Mouse (Mus musculus): Measurements from ENCODE around the gene Akna. TPM values are rescaled to one million over a fixed set of nuclear protein-coding genes. Genes with fewer than 3 reads are reported as not detected.

Akna gene
- polyA plus RNA-seq, 1 experiment from 2014 or later: 16.8 TPM

GRCm38 (mm10) chr4:63430357-63430756, 27.2 kb upstream of the Akna start:
- Histone ChIP-seq H3K9me3 (no peaks in the 10 kb centered on the region), H3K36me3 (peaks cover 26% of the 10 kb centered on the region), H3K4me1 (peaks cover 9% of the 10 kb centered on the region; the same call in 1 of the 2 replicates), H3K27ac (replicated peaks) (no peak overlapping the region), H3K27me3 (no peaks in the 10 kb centered on the region), H3K4me2 (replicated peaks) (no peak overlapping the region), H3K9ac (replicated peaks) (no peak overlapping the region), H3K4me3 (no peak overlapping the region)
- WGBS: 40% methylated on average over 3 of the region's 3 CpGs
- ATAC-seq (ENCODE audit: low FRiP score, low read depth): no peak

- 72% methylated on average over 8 of the region's 8 CpGs for WGBS
- Histone ChIP-seq H3K4me3 (no peak overlapping the region), H3K27me3 (no peaks in the 10 kb centered on the region; the same call in 1 of the 2 replicates), H3K4me1 (peaks cover 9% of the 10 kb centered on the region; the same call in 1 of the 2 replicates), H3K27ac (replicated peaks) (no peak overlapping the region), H3K9ac (replicated peaks) (no peak overlapping the region), H3K4me2 (replicated peaks) (no peak overlapping the region), H3K9me3 (no peaks in the 10 kb centered on the region), H3K36me3 (0 out of 2 replicates have a peak, but pooled peaks cover under 1% of the 10 kb centered on the region)
- no peak for ATAC-seq (ENCODE audit: low FRiP score, low read depth)
Observed at GRCm38 (mm10) chr4:63426308-63426707, 23.2 kb upstream of the Akna start.

DNA sequence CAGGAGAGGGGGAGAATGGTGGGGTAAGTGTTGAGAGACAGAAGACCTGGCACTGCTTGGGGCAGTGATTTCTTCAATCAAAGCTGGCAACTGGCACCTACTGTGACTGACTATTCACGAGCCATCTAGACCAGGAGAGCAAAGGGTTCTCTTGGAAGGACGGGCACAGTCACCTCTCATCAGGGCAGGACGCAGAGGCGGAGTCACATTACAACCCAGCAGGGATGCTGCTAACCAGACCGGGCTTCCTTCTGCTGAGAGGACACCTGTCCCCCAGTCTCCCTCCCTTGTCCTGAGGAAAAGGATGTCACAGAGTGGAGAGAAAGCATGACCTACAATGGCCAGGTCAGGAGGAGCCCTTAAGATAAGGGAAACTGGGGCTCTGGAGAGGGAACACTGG, 20.7 kb upstream of the Akna start:
- Histone ChIP-seq H3K4me2 (replicated peaks) (no peak overlapping the region), H3K36me3 (no peaks in the 10 kb centered on the region), H3K4me1 (peaks cover 9% of the 10 kb centered on the region), H3K9ac (replicated peaks) (no peak overlapping the region), H3K27me3 (no peaks in the 10 kb centered on the region; the same call in 1 of the 2 replicates), H3K27ac (replicated peaks) (no peak overlapping the region), H3K9me3 (no peaks in the 10 kb centered on the region), H3K4me3 (no peak overlapping the region)
- 37% methylated on average over 5 of the region's 5 CpGs for WGBS
- ATAC-seq (ENCODE audit: low FRiP score, low read depth): no peak

GRCm38 (mm10) chr4:63423231-63423630, 20.1 kb upstream of the Akna start:
- Histone ChIP-seq H3K4me2 (replicated peaks) (no peak overlapping the region), H3K36me3 (no peaks in the 10 kb centered on the region), H3K9me3 (no peaks in the 10 kb centered on the region), H3K4me3 (no peak overlapping the region), H3K27me3 (no peaks in the 10 kb centered on the region; the same call in 1 of the 2 replicates), H3K9ac (replicated peaks) (no peak overlapping the region), H3K27ac (replicated peaks) (no peak overlapping the region), H3K4me1 (peaks cover 9% of the 10 kb centered on the region)
- ATAC-seq (ENCODE audit: low FRiP score, low read depth): no peak
- 75% methylated on average over 1 of the region's 1 CpGs for WGBS

DNA sequence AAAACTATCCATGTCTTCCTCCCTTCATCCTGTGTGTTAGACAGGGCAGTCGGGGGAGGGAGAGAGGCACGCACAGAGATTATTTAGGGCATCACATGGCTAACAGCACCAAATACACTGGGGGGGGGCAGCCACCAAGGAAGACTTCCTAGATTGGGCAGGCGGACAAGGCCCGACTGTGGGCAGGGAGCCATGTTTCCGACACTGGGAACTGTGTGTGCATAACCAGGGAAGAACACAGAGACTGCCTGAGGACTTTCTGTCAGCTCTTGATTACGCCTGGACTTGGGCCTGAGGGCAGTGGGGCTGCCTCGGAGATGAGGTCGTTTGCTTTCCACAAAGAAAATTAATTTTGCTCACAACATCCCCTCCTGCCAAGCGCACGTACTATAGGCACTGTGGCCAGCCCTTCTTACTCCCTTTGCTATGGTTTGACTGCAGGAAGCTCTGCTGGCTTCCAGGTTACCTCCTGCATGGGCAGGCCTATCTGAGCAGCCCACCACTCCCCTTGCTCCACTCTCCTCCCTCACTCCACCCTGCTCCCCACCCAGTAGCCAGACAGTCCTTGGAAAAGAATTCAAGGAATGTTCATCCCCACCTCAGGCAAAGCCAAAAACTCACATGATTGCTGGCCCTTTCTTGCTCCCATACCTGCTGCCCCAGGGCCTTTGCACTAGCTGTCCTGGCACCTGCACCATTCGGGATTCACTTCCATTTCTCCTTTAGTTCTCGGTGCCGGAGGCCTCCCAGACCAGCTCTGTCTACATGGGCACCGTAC, 17.2 kb upstream of the Akna start:
- Histone ChIP-seq H3K9me3 (no peaks in the 10 kb centered on the region), H3K4me2 (replicated peaks) (no peak overlapping the region), H3K36me3 (0 out of 2 replicates have a peak, but pooled peaks cover 4% of the 10 kb centered on the region), H3K27ac (replicated peaks) (no peak overlapping the region), H3K27me3 (no peaks in the 10 kb centered on the region; the same call in 1 of the 2 replicates), H3K4me1 (peaks cover 15% of the 10 kb centered on the region), H3K9ac (replicated peaks) (no peak overlapping the region), H3K4me3 (no peak overlapping the region)
- no peak for ATAC-seq (ENCODE audit: low FRiP score, low read depth)
- 76% methylated on average over 14 of the region's 14 CpGs for WGBS

GRCm38 (mm10) chr4:63418270-63418669, 15.1 kb upstream of the Akna start:
- 83% methylated on average over 11 of the region's 11 CpGs for WGBS
- Histone ChIP-seq H3K36me3 (0 out of 2 replicates have a peak, but pooled peaks cover 4% of the 10 kb centered on the region), H3K27me3 (no peaks in the 10 kb centered on the region), H3K9me3 (no peaks in the 10 kb centered on the region), H3K9ac (replicated peaks) (no peak overlapping the region), H3K4me1 (peaks cover 15% of the 10 kb centered on the region), H3K4me2 (replicated peaks) (no peak overlapping the region), H3K4me3 (no peak overlapping the region), H3K27ac (replicated peaks) (no peak overlapping the region)
- ATAC-seq (ENCODE audit: low FRiP score, low read depth): no peak; the same call in 1 of the 2 replicates

- Histone ChIP-seq H3K4me3 (no peak overlapping the region), H3K27me3 (no peaks in the 10 kb centered on the region), H3K4me1 (peaks cover 15% of the 10 kb centered on the region), H3K9me3 (no peaks in the 10 kb centered on the region), H3K9ac (replicated peaks) (no peak overlapping the region), H3K36me3 (0 out of 2 replicates have a peak, but pooled peaks cover 4% of the 10 kb centered on the region), H3K27ac (replicated peaks) (0 out of 2 replicates have a peak overlapping the region, but pooled peaks have one; percentile 3), H3K4me2 (replicated peaks) (no peak overlapping the region)
- ATAC-seq (ENCODE audit: low FRiP score, low read depth): peak; percentile 77
- 18% methylated on average over 9 of the region's 9 CpGs for WGBS
Observed at GRCm38 (mm10) chr4:63417318-63417957, 14.3 kb upstream of the Akna start.

DNA sequence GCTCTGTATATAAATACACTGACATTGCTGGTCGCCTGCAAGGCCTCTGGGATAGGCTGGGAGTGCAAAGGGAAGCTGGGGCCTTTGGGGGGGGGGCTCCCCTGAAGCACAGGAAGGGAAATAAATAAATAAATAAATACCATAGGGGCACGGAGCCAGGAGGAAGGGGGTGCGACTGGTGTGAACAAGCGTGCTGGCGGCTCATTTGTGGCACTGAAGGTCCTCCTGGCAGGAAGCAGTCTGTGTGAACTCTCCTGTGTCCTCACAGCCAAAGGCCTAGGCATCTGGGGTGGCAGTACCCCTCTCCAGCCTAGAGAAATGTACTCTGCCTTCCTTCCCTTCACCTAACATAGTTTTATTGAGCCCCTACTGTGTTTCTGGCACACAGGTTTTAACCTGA, 11.8 kb upstream of the Akna start:
- H3K4me1 ChIP-seq: peaks cover 10% of the 10 kb centered on the region
- H3K9ac ChIP-seq (replicated peaks): no peak overlapping the region
- WGBS: 86% methylated on average over 5 of the region's 5 CpGs
- ATAC-seq (ENCODE audit: low FRiP score, low read depth): no peak
- H3K36me3 ChIP-seq: 0 out of 2 replicates have a peak, but pooled peaks cover 4% of the 10 kb centered on the region
- H3K9me3 ChIP-seq: no peaks in the 10 kb centered on the region
- no peak overlapping the region for H3K4me3 ChIP-seq
- no peak overlapping the region for H3K4me2 ChIP-seq (replicated peaks)
- peaks cover 5% of the 10 kb centered on the region; the same call in 1 of the 2 replicates for H3K27me3 ChIP-seq
- H3K27ac ChIP-seq (replicated peaks): no peak overlapping the region

- Histone ChIP-seq H3K9me3 (no peaks in the 10 kb centered on the region), H3K9ac (replicated peaks) (0 out of 2 replicates have a peak overlapping the region, but pooled peaks have one; percentile 2), H3K27me3 (peaks cover 5% of the 10 kb centered on the region; the same call in 1 of the 2 replicates), H3K4me1 (peaks cover 22% of the 10 kb centered on the region), H3K4me2 (replicated peaks) (peak overlapping the region; percentile 85; the same call in 1 of the 2 replicates), H3K27ac (replicated peaks) (no peak overlapping the region), H3K36me3 (0 out of 2 replicates have a peak, but pooled peaks cover 4% of the 10 kb centered on the region), H3K4me3 (no peak overlapping the region)
- ATAC-seq (ENCODE audit: low FRiP score, low read depth): no peak
- whole genome bisulfite sequencing: 72% methylated on average over 5 of the region's 5 CpGs
Observed at GRCm38 (mm10) chr4:63411222-63411621, 8.1 kb upstream of the Akna start.

- peak overlapping the region; percentile 73 for H3K27ac ChIP-seq (replicated peaks)
- H3K4me3 ChIP-seq: peak overlapping the region; percentile 56
- H3K27me3 ChIP-seq: peaks cover 5% of the 10 kb centered on the region; the same call in 1 of the 2 replicates
- peak overlapping the region; percentile 48 for H3K9ac ChIP-seq (replicated peaks)
- no peaks in the 10 kb centered on the region for H3K9me3 ChIP-seq
- WGBS: under 1% methylated on average over 19 of the region's 19 CpGs
- H3K36me3 ChIP-seq: no peaks in the 10 kb centered on the region
- H3K4me1 ChIP-seq: peaks cover 28% of the 10 kb centered on the region
- ATAC-seq (ENCODE audit: low FRiP score, low read depth): peak; percentile 91
- H3K4me2 ChIP-seq (replicated peaks): peak overlapping the region; percentile 85
Observed at GRCm38 (mm10) chr4:63410583-63410934, 7.4 kb upstream of the Akna start.

DNA sequence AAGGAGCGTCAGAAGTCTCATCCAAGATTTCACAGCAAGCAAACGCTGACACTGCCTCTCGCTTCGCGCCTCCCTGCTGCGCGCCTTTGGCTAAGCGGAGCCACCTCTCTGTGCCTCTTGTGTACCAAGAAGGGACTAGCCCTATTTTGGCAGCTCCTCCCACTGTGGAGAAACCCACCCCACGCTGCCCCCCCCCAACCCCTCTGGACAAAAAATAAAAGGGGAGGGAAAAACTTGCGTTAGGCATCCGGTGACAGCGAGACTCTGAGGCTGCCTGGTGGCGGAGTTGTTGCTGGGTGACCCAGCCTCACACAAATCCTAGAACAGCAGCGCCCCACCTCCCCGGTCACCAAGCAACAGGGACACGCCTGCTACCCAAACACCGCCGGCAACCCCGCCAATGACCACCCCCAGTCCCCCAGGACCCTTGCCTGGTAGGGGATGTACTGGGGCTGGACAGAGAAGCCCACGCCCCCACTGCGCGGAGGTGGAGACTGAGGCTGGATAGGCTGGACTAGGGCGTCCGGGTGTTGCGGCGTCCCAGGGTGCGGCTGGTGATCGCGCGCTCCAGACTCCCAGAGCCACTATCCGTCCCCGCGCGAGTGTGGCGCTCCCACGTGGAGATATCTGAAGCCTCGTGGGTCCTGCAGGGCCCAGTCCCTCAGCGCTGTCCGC, 6.9 kb upstream of the Akna start:
- peak overlapping the region; percentile 48 for H3K9ac ChIP-seq (replicated peaks)
- H3K9me3 ChIP-seq: no peaks in the 10 kb centered on the region
- WGBS: 0% methylated on average over 39 of the region's 39 CpGs
- peaks cover 5% of the 10 kb centered on the region; the same call in 1 of the 2 replicates for H3K27me3 ChIP-seq
- peak overlapping the region; percentile 73 for H3K27ac ChIP-seq (replicated peaks)
- peaks cover 33% of the 10 kb centered on the region for H3K4me1 ChIP-seq
- H3K36me3 ChIP-seq: no peaks in the 10 kb centered on the region
- ATAC-seq (ENCODE audit: low FRiP score, low read depth): peak; percentile 83
- peak overlapping the region; percentile 56 for H3K4me3 ChIP-seq
- peak overlapping the region; percentile 85 for H3K4me2 ChIP-seq (replicated peaks)

Data from midbrain, embryonic 12.5 days (tissue).